Mouse (Mus musculus): ENCODE measurements around the gene P4ha2. TPM values are rescaled to one million over a fixed set of nuclear protein-coding genes. Genes with fewer than 3 reads are reported as not detected.

P4ha2 gene
- total and polyA plus RNA-seq, 2 experiments from 2014 or later, result 8.6 to 8.9 TPM

DNA sequence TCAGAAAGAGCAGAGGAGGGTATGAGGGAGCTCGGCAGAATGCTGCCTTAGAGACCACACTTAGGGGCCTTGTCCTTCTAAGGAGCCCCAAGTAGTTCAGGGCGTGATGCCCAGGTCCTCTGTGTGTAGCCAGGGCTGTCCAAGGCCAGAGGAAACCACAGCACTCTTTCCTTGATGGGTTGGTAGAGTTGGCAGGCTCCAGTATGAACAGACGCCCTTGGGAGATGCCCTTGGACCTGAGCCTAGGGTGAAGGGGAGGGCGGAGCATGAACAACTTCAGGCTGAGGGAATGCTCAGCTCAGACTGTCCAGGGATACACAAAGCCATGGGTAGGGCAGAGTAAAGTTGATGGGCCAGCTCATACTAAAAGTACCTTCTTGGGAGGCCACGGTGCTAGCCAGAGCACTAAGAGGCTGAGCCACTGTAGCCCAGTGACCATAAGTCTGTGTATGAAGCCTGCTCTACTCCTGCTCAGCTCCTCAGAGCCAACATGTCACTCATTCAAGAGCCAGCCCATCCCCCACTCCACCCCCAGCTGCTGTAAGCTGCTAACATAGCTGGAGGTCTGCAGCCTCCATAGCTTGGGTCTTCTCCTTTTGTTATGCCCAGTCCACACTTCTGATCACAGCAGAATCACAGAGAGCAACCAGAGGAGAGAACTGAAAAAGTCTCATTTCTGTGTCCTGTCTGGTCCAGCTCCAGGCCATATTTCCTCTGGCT is 28.0 kb upstream of the P4ha2 start:
- ATAC-seq (ENCODE audit: low FRiP score) (no peak), DNase-seq (ENCODE audit: low spot score) (no peak)
- Histone ChIP-seq H3K4me2 (ENCODE audit: low read depth, low read length, poor library complexity, severe bottlenecking) (no peak overlapping the region), H3K4me1 (ENCODE audit: insufficient read depth, low read length) (0 out of 2 replicates have a peak, but pooled peaks cover 3% of the 10 kb centered on the region), H3K27ac (ENCODE audit: low read depth, low read length) (no peak overlapping the region), H3K36me3 (ENCODE audit: insufficient read depth, low read length) (no peaks in the 10 kb centered on the region), H3K9me3 (ENCODE audit: low read length) (no peaks in the 10 kb centered on the region), H3K27me3 (ENCODE audit: insufficient read depth, low read length) (no peaks in the 10 kb centered on the region), H3K9ac (replicated peaks; ENCODE audit: low read length, poor library complexity, severe bottlenecking) (no peak overlapping the region), H3K4me3 (ENCODE audit: low read depth, low read length) (no peak overlapping the region)
- 94% methylated on average over 5 of the region's 5 CpGs for WGBS
- TF ChIP-seq CTCF (IDR thresholded peaks at IDR 0.05), result no peak

DNA sequence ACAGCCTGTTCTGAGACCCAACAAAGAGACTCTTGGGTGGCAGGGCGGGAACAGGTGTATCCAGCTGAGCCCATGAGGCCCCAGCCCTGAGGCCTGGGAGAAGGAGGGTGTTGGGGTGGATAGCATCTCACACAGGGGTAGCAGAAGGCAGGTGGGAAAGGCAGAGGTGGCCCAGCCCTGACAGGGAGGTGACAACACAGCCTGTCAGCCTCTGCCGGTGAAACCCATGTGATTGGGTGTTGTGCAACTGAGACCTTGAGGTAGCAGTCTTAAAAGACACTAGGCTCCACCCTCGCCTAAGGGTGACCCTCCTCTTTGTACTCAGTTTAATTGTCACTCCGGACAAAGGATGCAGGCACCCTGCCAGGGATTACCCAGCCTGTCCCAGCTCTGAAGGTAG is 26.6 kb upstream of the P4ha2 start:
- 43% methylated on average over 4 of the region's 4 CpGs for WGBS
- DNase-seq (ENCODE audit: low spot score), result no peak

GRCm38 (mm10) chr11:54075353-54075752 is 24.5 kb upstream of the P4ha2 start:
- no peaks in the 10 kb centered on the region for H3K9me3 ChIP-seq (ENCODE audit: low read length)
- H3K36me3 ChIP-seq (ENCODE audit: insufficient read depth, low read length), result no peaks in the 10 kb centered on the region
- DNase-seq (ENCODE audit: low spot score), result no peak
- H3K4me3 ChIP-seq (ENCODE audit: low read depth, low read length), result no peak overlapping the region
- no peaks in the 10 kb centered on the region for H3K27me3 ChIP-seq (ENCODE audit: insufficient read depth, low read length)
- H3K4me2 ChIP-seq (ENCODE audit: low read depth, low read length, poor library complexity, severe bottlenecking), result no peak overlapping the region
- H3K27ac ChIP-seq (ENCODE audit: low read depth, low read length), result no peak overlapping the region
- no peaks in the 10 kb centered on the region for H3K4me1 ChIP-seq (ENCODE audit: insufficient read depth, low read length)
- TF ChIP-seq CTCF (IDR thresholded peaks at IDR 0.05), result no peak
- no peak for ATAC-seq (ENCODE audit: low FRiP score)
- 67% methylated on average over 6 of the region's 6 CpGs for WGBS
- no peak overlapping the region for H3K9ac ChIP-seq (replicated peaks; ENCODE audit: low read length, poor library complexity, severe bottlenecking)

More for the DNA sequence above, 26.6 kb upstream of the P4ha2 start:
- Histone ChIP-seq H3K9me3 (ENCODE audit: low read length) (no peaks in the 10 kb centered on the region), H3K4me1 (ENCODE audit: insufficient read depth, low read length) (0 out of 2 replicates have a peak, but pooled peaks cover 3% of the 10 kb centered on the region), H3K4me2 (ENCODE audit: low read depth, low read length, poor library complexity, severe bottlenecking) (no peak overlapping the region), H3K27me3 (ENCODE audit: insufficient read depth, low read length) (no peaks in the 10 kb centered on the region), H3K27ac (ENCODE audit: low read depth, low read length) (no peak overlapping the region), H3K4me3 (ENCODE audit: low read depth, low read length) (no peak overlapping the region), H3K36me3 (ENCODE audit: insufficient read depth, low read length) (no peaks in the 10 kb centered on the region), H3K9ac (replicated peaks; ENCODE audit: low read length, poor library complexity, severe bottlenecking) (no peak overlapping the region)
- ATAC-seq (ENCODE audit: low FRiP score), result no peak
- no peak for TF ChIP-seq CTCF (IDR thresholded peaks at IDR 0.05)

GRCm38 (mm10) chr11:54076101-54076500 is 23.8 kb upstream of the P4ha2 start:
- H3K9me3 ChIP-seq (ENCODE audit: low read length), result no peaks in the 10 kb centered on the region
- no peaks in the 10 kb centered on the region for H3K27me3 ChIP-seq (ENCODE audit: insufficient read depth, low read length)
- H3K4me2 ChIP-seq (ENCODE audit: low read depth, low read length, poor library complexity, severe bottlenecking), result no peak overlapping the region
- WGBS, result 84% methylated on average over 1 of the region's 1 CpGs
- no peaks in the 10 kb centered on the region for H3K36me3 ChIP-seq (ENCODE audit: insufficient read depth, low read length)
- ATAC-seq (ENCODE audit: low FRiP score), result no peak
- DNase-seq (ENCODE audit: low spot score), result no peak
- no peak for TF ChIP-seq CTCF (IDR thresholded peaks at IDR 0.05)
- no peak overlapping the region for H3K9ac ChIP-seq (replicated peaks; ENCODE audit: low read length, poor library complexity, severe bottlenecking)
- H3K4me1 ChIP-seq (ENCODE audit: insufficient read depth, low read length), result no peaks in the 10 kb centered on the region
- H3K4me3 ChIP-seq (ENCODE audit: low read depth, low read length), result no peak overlapping the region
- H3K27ac ChIP-seq (ENCODE audit: low read depth, low read length), result no peak overlapping the region

DNA sequence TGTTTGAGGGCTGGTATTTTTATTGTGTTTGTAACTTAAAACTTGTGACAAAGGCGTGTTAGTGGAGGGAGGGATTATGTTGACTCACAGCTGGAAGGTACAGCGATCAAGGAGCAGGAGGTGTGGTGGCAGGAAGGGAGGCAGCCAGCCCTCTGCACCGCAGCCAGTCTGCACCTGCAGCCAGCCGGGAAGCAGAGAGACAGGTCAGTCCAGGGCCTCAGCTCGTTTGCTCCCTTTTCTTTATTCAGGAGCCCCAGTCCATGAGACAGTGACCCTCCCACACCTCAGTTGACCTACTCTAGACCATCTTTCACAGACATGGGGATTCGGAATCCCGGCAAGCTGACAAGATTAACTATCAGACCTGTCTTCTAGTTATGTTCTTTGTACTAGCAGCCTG is 19.5 kb upstream of the P4ha2 start:
- H3K27me3 ChIP-seq (ENCODE audit: insufficient read depth, low read length), result no peaks in the 10 kb centered on the region
- H3K9ac ChIP-seq (replicated peaks; ENCODE audit: low read length, poor library complexity, severe bottlenecking), result no peak overlapping the region
- H3K4me3 ChIP-seq (ENCODE audit: low read depth, low read length), result no peak overlapping the region
- no peak overlapping the region for H3K27ac ChIP-seq (ENCODE audit: low read depth, low read length)
- H3K36me3 ChIP-seq (ENCODE audit: insufficient read depth, low read length), result no peaks in the 10 kb centered on the region
- DNase-seq (ENCODE audit: low spot score) (no peak), ATAC-seq (ENCODE audit: low FRiP score) (no peak)
- no peaks in the 10 kb centered on the region for H3K4me1 ChIP-seq (ENCODE audit: insufficient read depth, low read length)
- H3K9me3 ChIP-seq (ENCODE audit: low read length), result no peaks in the 10 kb centered on the region
- H3K4me2 ChIP-seq (ENCODE audit: low read depth, low read length, poor library complexity, severe bottlenecking), result no peak overlapping the region
- WGBS, result 39% methylated on average over 7 of the region's 7 CpGs
- no peak for TF ChIP-seq CTCF (IDR thresholded peaks at IDR 0.05)

GRCm38 (mm10) chr11:54082725-54083124 is 17.2 kb upstream of the P4ha2 start:
- ATAC-seq (ENCODE audit: low FRiP score) (no peak), DNase-seq (ENCODE audit: low spot score) (no peak)
- H3K4me1 ChIP-seq (ENCODE audit: insufficient read depth, low read length), result no peaks in the 10 kb centered on the region
- no peaks in the 10 kb centered on the region for H3K9me3 ChIP-seq (ENCODE audit: low read length)
- no peak overlapping the region for H3K4me3 ChIP-seq (ENCODE audit: low read depth, low read length)
- 89% methylated on average over 5 of the region's 5 CpGs for WGBS
- TF ChIP-seq CTCF (IDR thresholded peaks at IDR 0.05), result no peak
- H3K36me3 ChIP-seq (ENCODE audit: insufficient read depth, low read length), result no peaks in the 10 kb centered on the region
- no peak overlapping the region for H3K27ac ChIP-seq (ENCODE audit: low read depth, low read length)
- H3K9ac ChIP-seq (replicated peaks; ENCODE audit: low read length, poor library complexity, severe bottlenecking), result no peak overlapping the region
- H3K27me3 ChIP-seq (ENCODE audit: insufficient read depth, low read length), result no peaks in the 10 kb centered on the region
- no peak overlapping the region for H3K4me2 ChIP-seq (ENCODE audit: low read depth, low read length, poor library complexity, severe bottlenecking)

Data from midbrain, postnatal 0 days (tissue).